Comparison of ENCODE assay signal across 3 mouse cellular contexts in the genomic region with DNA sequence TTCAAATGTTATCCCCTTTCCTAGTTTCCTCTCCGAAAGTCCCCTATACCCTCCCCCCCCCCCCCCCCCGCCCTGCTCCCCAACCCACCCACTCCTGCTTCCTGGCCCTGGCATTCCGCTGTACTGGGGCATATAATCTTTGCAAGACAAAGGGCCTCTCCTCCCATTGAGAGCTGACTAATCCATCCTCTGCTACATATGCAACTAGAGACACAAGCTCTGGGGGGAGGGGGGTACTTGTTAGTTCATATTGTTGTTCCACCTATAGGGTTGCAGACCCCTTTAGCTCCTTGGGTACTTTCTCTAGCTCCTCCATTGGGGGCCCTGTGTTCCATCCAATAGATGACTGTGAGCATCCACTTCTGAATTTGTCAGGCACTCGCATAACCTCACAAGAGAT.
DNase-seq lines count a peak whose midpoint lies in the region.

No protein-coding gene starts in this region.

- DNase-seq in ES-CJ7 (ENCODE audit: low read depth, low spot score) (peak; percentile 84), R1 (ENCODE audit: low read depth, low spot score) (peak; percentile 96), ZHBTc4 (ENCODE audit: low read depth, low spot score) (peak; percentile 56)
